Mouse (Mus musculus): ENCODE data around the gene Cd72. TPM values are rescaled to one million over a fixed set of nuclear protein-coding genes. Genes with fewer than 3 reads are reported as not detected.

The Cd72 gene
- total RNA-seq, 1 experiment, result 0.40 TPM

DNA sequence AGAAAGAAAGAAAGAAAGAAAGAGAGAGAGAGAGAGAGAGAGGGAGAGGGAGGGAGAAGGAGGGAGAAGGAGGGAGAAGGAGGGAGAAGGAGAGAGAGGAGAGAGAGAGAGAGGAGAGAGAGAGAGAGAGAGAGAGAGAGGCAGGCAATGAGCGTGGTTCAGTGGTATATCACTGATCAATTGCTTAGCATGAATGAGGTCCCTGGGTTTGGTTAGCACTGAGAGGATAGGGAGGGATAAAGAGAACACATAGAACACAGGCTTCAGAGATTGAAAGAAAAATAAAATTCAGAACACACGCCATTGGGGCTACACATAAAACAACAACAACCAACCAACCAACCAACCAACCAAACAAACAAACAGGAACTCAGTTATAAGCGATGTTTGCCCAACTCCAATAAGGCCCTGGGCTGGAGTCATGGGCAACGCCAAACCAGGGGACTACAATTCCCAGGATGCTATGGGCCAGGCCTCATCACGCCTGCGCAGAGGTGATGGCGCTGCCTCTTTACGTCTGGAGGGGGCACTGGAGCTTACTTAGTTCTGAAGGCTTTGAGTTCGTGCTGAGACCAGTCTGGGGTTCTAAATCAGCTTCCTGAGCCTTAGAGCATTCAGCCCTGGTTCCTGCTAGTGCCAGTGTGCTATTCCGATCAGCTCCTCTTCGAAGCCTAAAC, 23.6 kb upstream of the Cd72 start:
- Histone ChIP-seq H3K27ac (ENCODE audit: insufficient read depth, low read depth, low read length, poor library complexity, severe bottlenecking) (peak overlapping the region; percentile 41; the same call in 1 of the 2 replicates), H3K9me3 (ENCODE audit: control insufficient read depth, insufficient read depth, low read depth, low read length) (no peaks in the 10 kb centered on the region), H3K4me3 (ENCODE audit: insufficient read depth in 1 of 2, low read depth in 1 of 2, low read length in 2 of 2, poor library complexity in 1 of 2, severe bottlenecking in 1 of 2) (peak overlapping the region; percentile 48 to 67), H3K4me1 (ENCODE audit: control insufficient read depth in 2 of 2, insufficient read depth in 2 of 2, low read length in 2 of 2, poor library complexity in 1 of 2) (peaks cover 0 to 6% of the 10 kb centered on the region in 2 experiments; a peak in 2 of 4 replicates), H3K36me3 (ENCODE audit: control insufficient read depth, insufficient read depth, low read length, poor library complexity, severe bottlenecking) (no peaks in the 10 kb centered on the region), H3K9ac (ENCODE audit: insufficient read depth, low read depth, low read length, poor library complexity, severe bottlenecking) (peak overlapping the region; percentile 56)
- in situ Hi-C loops (cut with MboI; ENCODE audit: low sequenced_read_pairs in 2 of 2, unreplicated experiment in 2 of 2), result no loop called here
- TF ChIP-seq HCFC1 (IDR thresholded peaks at IDR 0.05; ENCODE audit: borderline replicate concordance, insufficient read depth, low read length), result peak; percentile 97
- no peak for TF ChIP-seq ZNF384 (IDR thresholded peaks at IDR 0.05; ENCODE audit: low read depth, low read length)
- DNase-seq (ENCODE audit: low read depth, low spot score), result peak; percentile 85

DNA sequence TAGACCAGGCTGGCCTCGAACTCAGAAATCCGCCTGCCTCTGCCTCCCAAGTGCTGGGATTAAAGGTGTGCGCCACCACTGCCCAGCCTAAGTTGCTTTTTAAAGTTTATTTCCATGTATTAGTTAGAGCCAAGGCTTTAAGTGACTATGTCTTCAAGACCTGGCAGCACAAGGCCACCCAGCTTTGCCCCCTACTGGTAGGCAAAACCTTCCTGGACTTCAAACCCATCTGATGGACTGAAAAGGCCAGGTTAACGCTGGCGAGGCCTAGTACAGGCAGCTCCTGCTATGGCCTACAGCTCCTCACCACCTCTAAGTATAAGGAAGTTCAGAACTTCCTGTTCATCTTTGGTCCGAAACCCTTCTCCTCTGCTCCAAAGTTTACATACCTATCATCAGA, 22.2 kb upstream of the Cd72 start:
- in situ Hi-C loops (cut with MboI; ENCODE audit: low sequenced_read_pairs in 2 of 2, unreplicated experiment in 2 of 2), result no loop called here
- Histone ChIP-seq H3K4me3 (ENCODE audit: insufficient read depth in 1 of 2, low read depth in 1 of 2, low read length in 2 of 2, poor library complexity in 1 of 2, severe bottlenecking in 1 of 2) (no peak overlapping the region), H3K4me1 (ENCODE audit: control insufficient read depth in 2 of 2, insufficient read depth in 2 of 2, low read length in 2 of 2, poor library complexity in 1 of 2) (peaks cover 0 to 6% of the 10 kb centered on the region in 2 experiments; a peak in 2 of 4 replicates), H3K9me3 (ENCODE audit: control insufficient read depth, insufficient read depth, low read depth, low read length) (no peaks in the 10 kb centered on the region), H3K36me3 (ENCODE audit: control insufficient read depth, insufficient read depth, low read length, poor library complexity, severe bottlenecking) (no peaks in the 10 kb centered on the region), H3K9ac (ENCODE audit: insufficient read depth, low read depth, low read length, poor library complexity, severe bottlenecking) (no peak overlapping the region), H3K27ac (ENCODE audit: insufficient read depth, low read depth, low read length, poor library complexity, severe bottlenecking) (no peak overlapping the region)
- TF ChIP-seq HCFC1 (IDR thresholded peaks at IDR 0.05; ENCODE audit: borderline replicate concordance, insufficient read depth, low read length) (no peak), MAFK (IDR thresholded peaks at IDR 0.05; ENCODE audit: insufficient read depth, low read depth, low read length) (no peak), CHD2 (IDR thresholded peaks at IDR 0.05; ENCODE audit: low read depth, low read length) (no peak), ZNF384 (IDR thresholded peaks at IDR 0.05; ENCODE audit: low read depth, low read length) (no peak), ZC3H11A (IDR thresholded peaks at IDR 0.05; ENCODE audit: borderline replicate concordance, low read depth, low read length) (no peak)
- no peak for DNase-seq (ENCODE audit: low read depth, low spot score)

DNA sequence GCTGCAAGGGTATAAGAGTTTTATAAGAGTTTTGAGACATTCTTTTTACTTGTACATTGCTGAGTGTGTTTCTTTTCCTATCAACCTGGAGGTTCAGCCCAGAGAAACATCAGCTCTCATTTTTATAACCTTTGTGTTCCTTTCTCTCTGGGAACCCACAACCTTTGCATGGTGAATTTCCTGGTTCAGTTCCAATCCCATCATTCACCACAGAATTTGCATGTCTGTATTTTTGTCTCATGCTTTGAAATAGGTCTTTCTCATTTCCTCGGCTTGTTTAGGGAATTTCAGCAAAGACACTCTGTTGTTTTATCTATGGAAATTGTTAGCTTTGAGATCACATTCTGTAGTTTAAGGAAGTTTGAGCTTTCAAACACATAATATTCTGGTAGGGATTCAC, 19.2 kb upstream of the Cd72 start:
- Histone ChIP-seq H3K4me1 (ENCODE audit: control insufficient read depth in 2 of 2, insufficient read depth in 2 of 2, low read length in 2 of 2, poor library complexity in 1 of 2) (peaks cover 0 to 3% of the 10 kb centered on the region in 2 experiments; a peak in 1 of 4 replicates), H3K4me3 (ENCODE audit: insufficient read depth in 1 of 2, low read depth in 1 of 2, low read length in 2 of 2, poor library complexity in 1 of 2, severe bottlenecking in 1 of 2) (no peak overlapping the region), H3K9ac (ENCODE audit: insufficient read depth, low read depth, low read length, poor library complexity, severe bottlenecking) (no peak overlapping the region), H3K36me3 (ENCODE audit: control insufficient read depth, insufficient read depth, low read length, poor library complexity, severe bottlenecking) (no peaks in the 10 kb centered on the region), H3K27ac (ENCODE audit: insufficient read depth, low read depth, low read length, poor library complexity, severe bottlenecking) (no peak overlapping the region), H3K9me3 (ENCODE audit: control insufficient read depth, insufficient read depth, low read depth, low read length) (no peaks in the 10 kb centered on the region)
- TF ChIP-seq CHD2 (IDR thresholded peaks at IDR 0.05; ENCODE audit: low read depth, low read length) (no peak), ZNF384 (IDR thresholded peaks at IDR 0.05; ENCODE audit: low read depth, low read length) (no peak), ZC3H11A (IDR thresholded peaks at IDR 0.05; ENCODE audit: borderline replicate concordance, low read depth, low read length) (no peak), HCFC1 (IDR thresholded peaks at IDR 0.05; ENCODE audit: borderline replicate concordance, insufficient read depth, low read length) (no peak), MAFK (IDR thresholded peaks at IDR 0.05; ENCODE audit: insufficient read depth, low read depth, low read length) (no peak)
- DNase-seq (ENCODE audit: low read depth, low spot score), result no peak
- in situ Hi-C loops (cut with MboI; ENCODE audit: low sequenced_read_pairs in 2 of 2, unreplicated experiment in 2 of 2), result no loop called here

- H3K9me3 ChIP-seq (ENCODE audit: control insufficient read depth, insufficient read depth, low read depth, low read length), result no peaks in the 10 kb centered on the region
- TF ChIP-seq CHD2 (IDR thresholded peaks at IDR 0.05; ENCODE audit: low read depth, low read length), result no peak
- TF ChIP-seq ZC3H11A (IDR thresholded peaks at IDR 0.05; ENCODE audit: borderline replicate concordance, low read depth, low read length), result no peak
- TF ChIP-seq ZNF384 (IDR thresholded peaks at IDR 0.05; ENCODE audit: low read depth, low read length), result no peak
- TF ChIP-seq HCFC1 (IDR thresholded peaks at IDR 0.05; ENCODE audit: borderline replicate concordance, insufficient read depth, low read length), result no peak
- TF ChIP-seq MAFK (IDR thresholded peaks at IDR 0.05; ENCODE audit: insufficient read depth, low read depth, low read length), result no peak
- no peak for DNase-seq (ENCODE audit: low read depth, low spot score)
Measured at GRCm38 (mm10) chr4:43470301-43470700, 15.9 kb upstream of the Cd72 start.

More at GRCm38 (mm10) chr4:43470301-43470700, 15.9 kb upstream of the Cd72 start:
- no peak overlapping the region for H3K27ac ChIP-seq (ENCODE audit: insufficient read depth, low read depth, low read length, poor library complexity, severe bottlenecking)
- H3K9ac ChIP-seq (ENCODE audit: insufficient read depth, low read depth, low read length, poor library complexity, severe bottlenecking), result no peak overlapping the region
- no peaks in the 10 kb centered on the region for H3K36me3 ChIP-seq (ENCODE audit: control insufficient read depth, insufficient read depth, low read length, poor library complexity, severe bottlenecking)
- no peaks in the 10 kb centered on the region for H3K4me1 ChIP-seq (ENCODE audit: control insufficient read depth in 2 of 2, insufficient read depth in 2 of 2, low read length in 2 of 2, poor library complexity in 1 of 2)
- in situ Hi-C loops (cut with MboI; ENCODE audit: low sequenced_read_pairs in 2 of 2, unreplicated experiment in 2 of 2), result no loop called here
- H3K4me3 ChIP-seq (ENCODE audit: insufficient read depth in 1 of 2, low read depth in 1 of 2, low read length in 2 of 2, poor library complexity in 1 of 2, severe bottlenecking in 1 of 2), result no peak overlapping the region
